Mouse (Mus musculus): ENCODE data around the gene Tapt1. TPM values are rescaled to one million over a fixed set of nuclear protein-coding genes. Genes with fewer than 3 reads are reported as not detected.

The Tapt1 gene
- polyA plus RNA-seq, 1 experiment from 2014 or later = 14.0 TPM

GRCm38 (mm10) chr5:44198471-44198870 lies 28.0 kb downstream of the Tapt1 start:
- Histone ChIP-seq H3K79me2 (ENCODE audit: inconsistent target) (no peaks in the 10 kb centered on the region), H3K36me3 (ENCODE audit: inconsistent target) (peaks cover 6% of the 10 kb centered on the region; the same call in 1 of the 2 replicates), H3K4me3 (ENCODE audit: inconsistent target) (no peak overlapping the region), H3K27ac (no peak overlapping the region)
- 94% methylated on average over 4 of the region's 4 CpGs for WGBS (ENCODE audit: missing documents)

- whole genome bisulfite sequencing (ENCODE audit: missing documents) = 54% methylated on average over 5 of the region's 5 CpGs
- Histone ChIP-seq H3K36me3 (ENCODE audit: inconsistent target) (peaks cover 12% of the 10 kb centered on the region; the same call in 1 of the 2 replicates), H3K27ac (no peak overlapping the region), H3K79me2 (ENCODE audit: inconsistent target) (no peaks in the 10 kb centered on the region), H3K4me3 (ENCODE audit: inconsistent target) (no peak overlapping the region)
These were observed 28.6 kb downstream of the Tapt1 start for GRCm38 (mm10) chr5:44197806-44198205.

GRCm38 (mm10) chr5:44196167-44196566 lies 30.3 kb downstream of the Tapt1 start:
- Histone ChIP-seq H3K4me3 (ENCODE audit: inconsistent target) (no peak overlapping the region), H3K27ac (no peak overlapping the region), H3K36me3 (ENCODE audit: inconsistent target) (peaks cover 16% of the 10 kb centered on the region; the same call in 1 of the 2 replicates), H3K79me2 (ENCODE audit: inconsistent target) (no peaks in the 10 kb centered on the region)
- WGBS (ENCODE audit: missing documents) = 94% methylated on average over 4 of the region's 4 CpGs

DNA sequence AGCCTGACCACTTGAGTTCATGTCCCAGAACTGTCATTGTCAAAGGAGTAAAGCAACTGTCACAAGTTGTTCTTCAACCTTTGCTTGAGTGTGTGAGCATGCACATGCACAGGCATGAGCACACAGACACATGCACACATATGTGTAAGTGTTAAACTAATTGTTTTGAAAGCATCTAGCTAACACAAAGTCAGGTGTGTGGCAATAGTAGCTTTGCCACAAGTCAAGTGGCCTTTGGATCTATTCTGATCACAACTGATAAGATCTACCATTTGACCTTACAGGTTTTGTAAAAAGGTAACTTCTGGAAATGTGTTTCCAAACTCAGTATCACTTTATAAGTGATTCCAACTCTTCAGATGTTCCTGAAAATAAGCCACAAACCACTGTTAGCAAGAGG lies 39.1 kb downstream of the Tapt1 start:
- peaks cover 14% of the 10 kb centered on the region for H3K36me3 ChIP-seq (ENCODE audit: inconsistent target)
- H3K79me2 ChIP-seq (ENCODE audit: inconsistent target) = no peaks in the 10 kb centered on the region
- H3K4me3 ChIP-seq (ENCODE audit: inconsistent target) = no peak overlapping the region
- H3K27ac ChIP-seq = no peak overlapping the region

GRCm38 (mm10) chr5:44181669-44182068 lies 44.8 kb downstream of the Tapt1 start:
- H3K27ac ChIP-seq = no peak overlapping the region
- WGBS (ENCODE audit: missing documents) = 21% methylated on average over 3 of the region's 3 CpGs
- peaks cover 23% of the 10 kb centered on the region for H3K36me3 ChIP-seq (ENCODE audit: inconsistent target)
- H3K79me2 ChIP-seq (ENCODE audit: inconsistent target) = no peaks in the 10 kb centered on the region
- no peak overlapping the region for H3K4me3 ChIP-seq (ENCODE audit: inconsistent target)

GRCm38 (mm10) chr5:44180450-44180849 lies 46.0 kb downstream of the Tapt1 start:
- Histone ChIP-seq H3K27ac (no peak overlapping the region), H3K4me3 (ENCODE audit: inconsistent target) (no peak overlapping the region), H3K79me2 (ENCODE audit: inconsistent target) (no peaks in the 10 kb centered on the region), H3K36me3 (ENCODE audit: inconsistent target) (peaks cover 32% of the 10 kb centered on the region)
- WGBS (ENCODE audit: missing documents) = 93% methylated on average over 3 of the region's 3 CpGs

DNA sequence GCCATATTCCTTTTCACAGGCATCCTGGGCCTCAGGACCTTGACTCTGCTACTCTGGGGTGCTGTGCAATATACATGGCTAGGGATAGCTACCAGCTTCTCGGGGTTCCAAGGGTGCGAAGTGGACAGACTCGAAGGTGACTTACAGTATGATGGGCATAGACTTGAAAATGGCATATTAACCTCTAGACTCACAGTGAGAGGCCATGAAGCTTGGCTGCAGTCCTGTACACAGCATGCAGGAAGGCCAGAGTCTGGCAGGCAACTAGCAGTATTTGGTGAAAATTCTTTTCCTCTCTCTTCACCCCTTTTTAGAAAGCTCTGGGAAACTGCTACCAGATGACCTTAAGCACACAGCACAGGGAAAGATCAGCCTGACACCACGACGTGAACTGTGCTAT lies 52.4 kb downstream of the Tapt1 start:
- no peaks in the 10 kb centered on the region for H3K79me2 ChIP-seq (ENCODE audit: inconsistent target)
- H3K4me3 ChIP-seq (ENCODE audit: inconsistent target) = no peak overlapping the region
- WGBS (ENCODE audit: missing documents) = 98% methylated on average over 5 of the region's 5 CpGs
- peaks cover 38% of the 10 kb centered on the region for H3K36me3 ChIP-seq (ENCODE audit: inconsistent target)
- no peak overlapping the region for H3K27ac ChIP-seq

- no peaks in the 10 kb centered on the region for H3K79me2 ChIP-seq (ENCODE audit: inconsistent target)
- H3K4me3 ChIP-seq (ENCODE audit: inconsistent target) = no peak overlapping the region
- no peaks in the 10 kb centered on the region for H3K36me3 ChIP-seq (ENCODE audit: inconsistent target)
- H3K27ac ChIP-seq = no peak overlapping the region
- WGBS (ENCODE audit: missing documents) = 96% methylated on average over 6 of the region's 6 CpGs
These were observed 59.6 kb downstream of the Tapt1 start for GRCm38 (mm10) chr5:44166866-44167265.

- Histone ChIP-seq H3K27ac (no peak overlapping the region), H3K79me2 (ENCODE audit: inconsistent target) (no peaks in the 10 kb centered on the region), H3K36me3 (ENCODE audit: inconsistent target) (no peaks in the 10 kb centered on the region), H3K4me3 (ENCODE audit: inconsistent target) (no peak overlapping the region)
- WGBS (ENCODE audit: missing documents) = 43% methylated on average over 2 of the region's 2 CpGs
These were observed 60.6 kb downstream of the Tapt1 start for GRCm38 (mm10) chr5:44165854-44166253.

GRCm38 (mm10) chr5:44164233-44164776 lies 62.1 kb downstream of the Tapt1 start:
- H3K27ac ChIP-seq = no peak overlapping the region
- H3K79me2 ChIP-seq (ENCODE audit: inconsistent target) = no peaks in the 10 kb centered on the region
- WGBS (ENCODE audit: missing documents) = 40% methylated on average over 7 of the region's 7 CpGs
- no peaks in the 10 kb centered on the region for H3K36me3 ChIP-seq (ENCODE audit: inconsistent target)
- H3K4me3 ChIP-seq (ENCODE audit: inconsistent target) = no peak overlapping the region

DNA sequence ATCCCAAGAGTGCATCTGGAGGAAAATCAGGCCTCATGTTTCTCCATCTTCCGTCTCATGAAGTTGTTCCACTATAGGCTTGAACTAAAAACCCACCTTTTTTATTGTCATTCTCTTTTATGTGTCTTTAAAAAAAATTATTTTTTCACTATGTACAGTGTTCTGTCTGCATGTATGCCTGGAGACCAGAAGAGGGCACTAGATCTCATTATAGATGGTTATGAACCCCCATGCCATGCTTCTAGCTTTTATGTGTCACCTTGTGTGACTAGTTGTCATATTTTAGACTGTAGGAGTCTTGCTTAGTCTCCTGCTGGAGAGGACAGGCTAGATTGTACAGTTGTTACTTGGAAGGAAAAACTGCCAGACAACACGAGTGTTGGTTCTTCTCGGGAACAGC lies 63.1 kb downstream of the Tapt1 start:
- Histone ChIP-seq H3K4me3 (ENCODE audit: inconsistent target) (no peak overlapping the region), H3K36me3 (ENCODE audit: inconsistent target) (no peaks in the 10 kb centered on the region), H3K79me2 (ENCODE audit: inconsistent target) (no peaks in the 10 kb centered on the region), H3K27ac (no peak overlapping the region)
- 100% methylated on average over 3 of the region's 3 CpGs for WGBS (ENCODE audit: missing documents)

DNA sequence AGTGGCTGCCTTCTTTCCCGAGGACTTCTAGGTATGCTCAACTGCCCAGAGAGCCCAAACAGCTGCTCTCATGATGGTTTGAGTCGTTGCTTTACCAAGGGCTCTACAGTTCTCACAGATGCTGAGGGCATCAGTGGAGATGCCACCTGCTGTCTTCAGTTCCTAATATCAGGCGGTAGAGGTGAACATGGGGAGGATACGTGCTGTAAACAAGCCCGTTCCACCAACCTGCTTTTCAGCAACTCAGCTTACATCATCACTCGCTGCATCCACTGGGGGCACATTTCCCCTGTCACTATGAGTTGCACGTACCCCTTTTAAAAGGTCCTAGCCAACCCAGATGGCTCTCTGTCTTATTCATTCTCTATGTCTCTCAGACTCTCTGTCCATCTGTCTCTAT lies 63.6 kb downstream of the Tapt1 start:
- 88% methylated on average over 7 of the region's 7 CpGs for WGBS (ENCODE audit: missing documents)
- no peak overlapping the region for H3K4me3 ChIP-seq (ENCODE audit: inconsistent target)
- no peak overlapping the region for H3K27ac ChIP-seq
- no peaks in the 10 kb centered on the region for H3K79me2 ChIP-seq (ENCODE audit: inconsistent target)
- no peaks in the 10 kb centered on the region for H3K36me3 ChIP-seq (ENCODE audit: inconsistent target)

GRCm38 (mm10) chr5:44159679-44160438 lies 66.6 kb downstream of the Tapt1 start:
- no peaks in the 10 kb centered on the region for H3K79me2 ChIP-seq (ENCODE audit: inconsistent target)
- H3K36me3 ChIP-seq (ENCODE audit: inconsistent target) = no peaks in the 10 kb centered on the region
- no peak overlapping the region for H3K4me3 ChIP-seq (ENCODE audit: inconsistent target)
- WGBS (ENCODE audit: missing documents) = 56% methylated on average over 4 of the region's 4 CpGs
- no peak overlapping the region for H3K27ac ChIP-seq

DNA sequence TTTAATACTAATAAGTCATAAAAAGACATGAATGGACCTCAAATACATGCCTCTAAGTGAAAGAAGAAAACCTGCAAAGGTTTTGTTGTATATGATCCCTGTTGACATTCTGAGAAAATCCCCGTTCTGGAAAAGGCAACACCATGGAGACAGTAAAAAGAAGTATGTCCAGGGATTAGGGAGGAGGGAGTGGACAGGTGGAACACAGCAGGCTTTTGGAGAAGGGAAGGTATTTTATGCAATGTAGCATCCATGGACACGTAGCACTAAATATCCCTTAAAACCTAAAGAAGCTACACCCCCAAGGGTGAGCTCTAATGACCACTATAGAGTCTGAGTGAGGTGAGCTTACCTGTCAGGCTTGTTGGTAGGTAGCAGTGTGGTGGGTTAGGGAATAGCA lies 67.2 kb downstream of the Tapt1 start:
- Histone ChIP-seq H3K4me3 (ENCODE audit: inconsistent target) (no peak overlapping the region), H3K79me2 (ENCODE audit: inconsistent target) (no peaks in the 10 kb centered on the region), H3K36me3 (ENCODE audit: inconsistent target) (no peaks in the 10 kb centered on the region), H3K27ac (no peak overlapping the region)
- WGBS (ENCODE audit: missing documents) = 96% methylated on average over 2 of the region's 2 CpGs

DNA sequence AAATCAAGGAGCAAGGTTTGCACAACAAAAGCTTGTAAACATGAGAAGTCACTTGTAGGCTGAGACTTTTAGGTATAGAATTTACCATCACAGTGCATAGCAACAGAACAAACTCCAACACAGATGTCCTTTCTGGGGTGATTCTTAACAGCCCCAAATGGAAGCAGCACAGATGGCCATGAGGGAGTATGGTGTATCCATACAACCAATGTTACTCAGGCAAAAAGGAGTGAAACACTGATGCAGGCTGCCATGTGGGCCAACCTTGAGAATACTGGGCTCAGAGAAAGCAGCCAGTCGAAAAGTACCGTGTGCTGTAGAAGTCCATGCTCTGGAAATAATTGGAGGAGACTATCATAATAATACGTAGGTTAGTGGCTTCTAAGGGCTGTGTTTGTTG lies 68.0 kb downstream of the Tapt1 start:
- Histone ChIP-seq H3K79me2 (ENCODE audit: inconsistent target) (no peaks in the 10 kb centered on the region), H3K27ac (no peak overlapping the region), H3K4me3 (ENCODE audit: inconsistent target) (no peak overlapping the region), H3K36me3 (ENCODE audit: inconsistent target) (no peaks in the 10 kb centered on the region)
- 91% methylated on average over 3 of the region's 3 CpGs for WGBS (ENCODE audit: missing documents)

DNA sequence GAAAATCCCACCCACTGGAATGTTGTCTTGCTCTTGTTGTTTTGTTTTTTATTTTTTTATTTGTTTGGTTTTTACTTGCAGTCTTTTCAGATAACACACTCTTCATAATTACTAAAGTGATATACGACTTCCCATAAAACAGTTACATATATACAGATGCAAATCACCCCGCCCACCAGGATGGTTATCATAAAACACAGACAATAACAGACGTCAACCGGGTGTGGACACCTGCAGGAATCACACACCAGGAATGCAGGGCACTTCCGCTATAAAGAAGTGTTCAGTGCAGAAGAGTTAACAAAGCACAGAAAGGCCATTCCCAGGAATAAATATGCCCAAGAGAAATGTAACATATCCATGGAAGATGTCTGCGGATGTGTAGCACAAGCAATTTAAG lies 68.7 kb downstream of the Tapt1 start:
- WGBS (ENCODE audit: missing documents) = 94% methylated on average over 6 of the region's 6 CpGs
- Histone ChIP-seq H3K27ac (no peak overlapping the region), H3K4me3 (ENCODE audit: inconsistent target) (no peak overlapping the region), H3K79me2 (ENCODE audit: inconsistent target) (no peaks in the 10 kb centered on the region), H3K36me3 (ENCODE audit: inconsistent target) (no peaks in the 10 kb centered on the region)
